Comparison of ENCODE assay signal across 5 mouse cellular contexts in the genomic region with DNA sequence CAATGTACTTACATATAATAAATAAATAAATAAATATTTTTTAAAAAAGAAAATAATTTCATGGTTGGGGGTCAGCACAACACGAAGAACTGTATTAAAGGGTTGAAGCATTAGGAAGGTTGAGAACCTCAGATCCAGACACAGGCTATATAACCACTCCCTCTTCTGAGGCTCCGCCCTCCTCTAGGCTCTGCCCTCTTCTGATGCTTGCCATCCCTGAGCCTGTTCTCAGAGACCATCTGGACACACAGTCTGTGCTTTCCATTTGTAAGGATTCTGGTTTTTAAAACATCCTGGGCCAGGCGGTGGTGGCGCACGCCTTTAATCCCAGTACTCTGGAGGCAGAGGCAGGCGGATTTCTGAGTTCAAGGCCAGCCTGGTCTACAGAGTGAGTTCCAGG. TPM values are rescaled to one million over a fixed set of nuclear protein-coding genes. Genes with fewer than 3 reads are reported as not detected.
DNase-seq lines count a peak whose midpoint lies in the region; TF ChIP-seq lines count a peak whose summit lies in the region.
"Not testable (repeated sequence)": the region's sequence is repeated elsewhere in the genome, so short reads cannot be mapped to it uniquely, and the experiment has no call there.
"Had no signal": no experiment of that assay in that cellular context is flagged by ENCODE, and none has a peak within 500 bp of the region (broad histone marks: within the 10 kb centered on the region; RNA-seq: fewer than 3 reads in every experiment).

No protein-coding gene starts in this region.

- not testable (repeated sequence) for TF ChIP-seq CTCF in brain, embryonic 14.5 days (IDR thresholded peaks at IDR 0.05; ENCODE audit: borderline replicate concordance, extremely low read depth, insufficient read depth, insufficient read length)

- TF ChIP-seq POLR2A in brain, embryonic 14.5 days (IDR thresholded peaks at IDR 0.05; ENCODE audit: borderline replicate concordance, extremely low read depth, insufficient read depth, insufficient read length, poor library complexity, severe bottlenecking), result not testable (repeated sequence)

- DNase-seq in ES-CJ7 (ENCODE audit: low read depth, low spot score) (peak; percentile 35), R1 (ENCODE audit: low read depth, low spot score) (peak; percentile 70), ZHBTc4 (ENCODE audit: low read depth, low spot score) (peak; percentile 63)
- DNase-seq in brain, embryonic 14.5 days (ENCODE audit: low read depth), result peak; percentile 19

RNA-seq across cellular contexts. Expression of a gene that starts 16.8 kb away (rescaled TPM):
- 3.1 and 4.6 TPM in 2 replicates for polyA plus RNA-seq in brain, embryonic 14.5 days (2012; rRNA removed)
- polyA plus RNA-seq: G1E had no signal

RNA-seq across cellular contexts. Expression of a gene that starts 41.6 kb away (rescaled TPM):
- 626 and 654 TPM in 2 replicates for polyA plus RNA-seq in brain, embryonic 14.5 days (2012; rRNA removed)

Comparison
In these comparisons a context has a peak if more than half of its experiments do, and no peak if none do; other contexts are left out.
1. Peak in every context shown above with its lines: DNase-seq.
2. DNase-seq: peak in every context shown above with its lines; median percentile 70 in R1; 63 in ZHBTc4; 35 in ES-CJ7; 19 in brain, embryonic 14.5 days.